Mouse (Mus musculus) midbrain, embryonic 13.5 days (tissue): ENCODE measurements around the gene Clec2e. TPM values are rescaled to one million over a fixed set of nuclear protein-coding genes. Genes with fewer than 3 reads are reported as not detected.
"Not testable (repeated sequence)": the region's sequence is repeated elsewhere in the genome, so short reads cannot be mapped to it uniquely, and the experiment has no call there.

ENCODE experiments used
- ATAC-seq: fragments of 200-750 bp; cut with Nextera tagmentation; 2 replicates; pipeline ENCODE4 v1.8.0; 2017; ENCODE audit warnings: mild to moderate bottlenecking, moderate TSS enrichment, moderate library complexity
- H3K27ac ChIP-seq: fragments of 300-500 bp; sonication (generic); 2 replicates; pipeline ENCODE4 v1.5.1; 2015; ENCODE audit warnings: inconsistent platforms, mild to moderate bottlenecking, moderate library complexity
- H3K27me3 ChIP-seq: fragments of 300-500 bp; sonication (generic); 2 replicates; pipeline ENCODE4 v1.6.1; 2015; ENCODE audit warnings: mild to moderate bottlenecking, inconsistent platforms
- H3K36me3 ChIP-seq: fragments of 300-500 bp; sonication (generic); 2 replicates; pipeline ENCODE4 v1.6.1; 2015; ENCODE audit warnings: mild to moderate bottlenecking, inconsistent platforms
- H3K4me1 ChIP-seq: fragments of 300-500 bp; sonication (generic); replicated peaks from 2 replicates; pipeline ENCODE4 v1.6.1; 2015; ENCODE audit warnings: inconsistent platforms
- H3K4me2 ChIP-seq: fragments of 300-500 bp; sonication (generic); replicated peaks from 2 replicates; pipeline ENCODE4 v1.6.1; 2015; ENCODE audit warnings: moderate library complexity, mild to moderate bottlenecking, inconsistent platforms
- H3K4me3 ChIP-seq: fragments of 300-500 bp; sonication (generic); replicated peaks from 2 replicates; pipeline ENCODE4 v1.5.1; 2015; ENCODE audit warnings: mild to moderate bottlenecking, inconsistent platforms
- H3K9ac ChIP-seq: fragments of 300-500 bp; sonication (generic); replicated peaks from 2 replicates; pipeline ENCODE4 v1.6.1; 2015; ENCODE audit warnings: mild to moderate bottlenecking, inconsistent platforms
- H3K9me3 ChIP-seq: fragments of 300-500 bp; sonication (generic); 2 replicates; pipeline ENCODE4 v1.6.1; 2016; ENCODE audit warnings: mild to moderate bottlenecking, inconsistent platforms
- WGBS: fragments of 180-500 bp; shearing (Covaris S2); methylation state at CpG from one replicate; pipeline ENCODE4 v1.1.7; 2015; 5-methylcytosine and 5-hydroxymethylcytosine counted together
- polyA plus RNA-seq: library from polyadenylated mRNA; unstranded; fragments of >200 nt; fragmentation: Nextera tagmentation; extraction: Ambion mirVana; gene quantifications from 2 replicates; pipeline ENCODE4 v1.2.1, GENCODE M21; 2015

Gene Clec2e
- polyA plus RNA-seq = not detected in 2 replicates

- not testable (repeated sequence) for H3K9ac ChIP-seq, ATAC-seq
- WGBS = 76% methylated on average over 1 of the region's 1 CpGs
Measured at GRCm38 (mm10) chr6:129100794-129101193, at the start of gene Clec2e. Gene Clec2e (minus strand): TSS chr6:129100913.

DNA sequence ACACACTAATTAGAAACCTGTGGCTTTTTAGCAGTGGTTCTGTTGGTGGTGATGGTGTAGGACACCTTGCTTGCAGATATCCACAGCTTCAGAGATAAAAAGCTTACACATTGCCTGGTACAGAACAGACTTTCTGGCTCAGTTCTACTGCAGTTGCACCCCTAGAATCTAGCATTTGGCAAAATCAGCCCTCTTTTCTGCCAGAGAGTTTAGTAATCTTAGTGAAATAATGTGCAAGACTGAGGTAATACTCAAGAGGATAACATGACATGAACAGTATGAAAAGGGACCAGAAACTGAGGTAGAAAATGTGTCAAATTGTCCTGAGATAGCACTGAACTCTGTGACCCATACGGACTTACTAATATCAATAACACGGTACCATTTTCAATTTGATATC is 46.1 kb upstream of the Clec2e start:
- no peak for ATAC-seq
- Histone ChIP-seq H3K27me3 (no peaks in the 10 kb centered on the region), H3K9me3 (no peaks in the 10 kb centered on the region), H3K4me3 (no peak overlapping the region), H3K36me3 (no peaks in the 10 kb centered on the region), H3K4me1 (no peaks in the 10 kb centered on the region), H3K9ac (no peak overlapping the region), H3K4me2 (no peak overlapping the region), H3K27ac (no peak overlapping the region)
- 97% methylated on average over 2 of the region's 2 CpGs for WGBS

More at GRCm38 (mm10) chr6:129100794-129101193, at the start of gene Clec2e:
- H3K27me3 ChIP-seq, H3K4me2 ChIP-seq, H3K27ac ChIP-seq, H3K9me3 ChIP-seq, H3K4me1 ChIP-seq, H3K4me3 ChIP-seq, H3K36me3 ChIP-seq: not testable (repeated sequence)

DNA sequence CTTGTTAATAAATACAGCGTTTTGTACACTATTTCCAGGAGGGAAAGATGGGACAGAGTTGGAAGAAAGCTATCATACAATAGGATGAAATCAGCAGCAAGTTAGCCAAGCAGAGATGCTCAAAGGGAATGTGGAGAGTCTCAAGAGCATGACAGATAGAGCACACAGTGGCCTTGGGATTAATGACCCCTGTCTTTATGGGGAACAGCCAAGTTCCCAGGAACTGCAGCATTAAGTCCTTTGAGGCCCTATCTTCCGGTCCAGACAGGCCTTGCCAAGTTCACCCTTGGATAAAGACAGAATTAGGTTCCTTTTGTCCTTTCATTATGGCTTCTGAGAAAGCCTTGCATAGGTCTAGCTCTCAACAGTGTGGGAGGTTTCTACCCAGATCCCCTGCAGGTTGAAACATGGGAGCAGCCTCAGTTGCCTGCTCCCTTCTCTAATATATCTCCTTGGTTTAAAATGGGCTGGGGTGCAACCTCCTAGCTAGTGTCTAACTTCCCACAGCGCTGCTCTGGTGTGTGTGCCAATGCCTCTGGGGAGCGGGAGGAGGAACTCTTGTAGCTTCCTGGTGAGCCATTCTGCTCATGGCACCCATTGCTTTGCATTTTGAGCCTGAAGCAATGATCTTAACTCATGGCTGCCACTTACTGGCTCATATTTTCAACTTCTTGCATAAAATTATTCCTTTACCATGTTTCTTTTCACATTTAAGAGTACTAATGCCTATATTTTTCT is 32.1 kb upstream of the Clec2e start:
- no peak overlapping the region for H3K4me3 ChIP-seq
- ATAC-seq = no peak
- no peak overlapping the region for H3K27ac ChIP-seq
- no peaks in the 10 kb centered on the region for H3K36me3 ChIP-seq
- no peaks in the 10 kb centered on the region for H3K4me1 ChIP-seq
- WGBS = 82% methylated on average over 4 of the region's 4 CpGs
- no peaks in the 10 kb centered on the region for H3K27me3 ChIP-seq
- H3K9me3 ChIP-seq = no peaks in the 10 kb centered on the region
- no peak overlapping the region for H3K4me2 ChIP-seq
- no peak overlapping the region for H3K9ac ChIP-seq

GRCm38 (mm10) chr6:129126861-129127260 is 26.1 kb upstream of the Clec2e start:
- H3K27me3 ChIP-seq = no peaks in the 10 kb centered on the region
- H3K4me1 ChIP-seq = no peaks in the 10 kb centered on the region
- no peaks in the 10 kb centered on the region for H3K9me3 ChIP-seq

GRCm38 (mm10) chr6:129124531-129124930 is 23.8 kb upstream of the Clec2e start:
- H3K36me3 ChIP-seq, H3K9me3 ChIP-seq, H3K4me1 ChIP-seq, ATAC-seq, H3K4me2 ChIP-seq, H3K4me3 ChIP-seq, H3K27ac ChIP-seq, H3K9ac ChIP-seq, H3K27me3 ChIP-seq: not testable (repeated sequence)

More at GRCm38 (mm10) chr6:129126861-129127260, 26.1 kb upstream of the Clec2e start:
- no peak for ATAC-seq
- H3K27ac ChIP-seq = no peak overlapping the region
- no peak overlapping the region for H3K9ac ChIP-seq
- H3K4me2 ChIP-seq = no peak overlapping the region
- H3K36me3 ChIP-seq = no peaks in the 10 kb centered on the region
- H3K4me3 ChIP-seq = no peak overlapping the region

- Histone ChIP-seq H3K4me3 (no peak overlapping the region), H3K9ac (no peak overlapping the region), H3K27me3 (no peaks in the 10 kb centered on the region), H3K9me3 (no peaks in the 10 kb centered on the region), H3K4me1 (no peaks in the 10 kb centered on the region), H3K27ac (no peak overlapping the region), H3K36me3 (no peaks in the 10 kb centered on the region), H3K4me2 (no peak overlapping the region)
- WGBS = 91% methylated on average over 3 of the region's 3 CpGs
- no peak for ATAC-seq
Measured at GRCm38 (mm10) chr6:129116223-129116622, 15.5 kb upstream of the Clec2e start.

DNA sequence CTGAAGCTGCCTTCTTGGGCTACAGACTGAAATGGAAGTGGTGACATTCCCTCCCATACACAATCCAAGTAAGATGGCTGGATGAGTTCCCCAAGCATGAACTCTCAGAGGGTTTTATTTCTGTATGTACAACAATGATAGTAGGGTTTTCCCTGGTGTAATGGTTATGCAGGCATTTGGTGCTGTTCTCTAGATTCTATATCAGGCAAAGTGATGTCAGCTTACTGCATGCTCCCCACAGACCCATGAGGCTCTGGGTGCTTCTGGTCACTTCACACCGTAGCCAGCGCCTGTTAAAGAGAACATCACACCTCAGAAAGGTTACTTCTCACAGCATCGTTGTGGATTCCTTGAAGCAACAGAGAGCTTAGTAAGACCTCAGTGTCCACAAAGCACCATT is 13.5 kb upstream of the Clec2e start:
- 95% methylated on average over 3 of the region's 3 CpGs for WGBS
- H3K36me3 ChIP-seq, H3K9me3 ChIP-seq, H3K4me1 ChIP-seq, H3K4me2 ChIP-seq, H3K27ac ChIP-seq, H3K27me3 ChIP-seq, ATAC-seq, H3K4me3 ChIP-seq, H3K9ac ChIP-seq: not testable (repeated sequence)

DNA sequence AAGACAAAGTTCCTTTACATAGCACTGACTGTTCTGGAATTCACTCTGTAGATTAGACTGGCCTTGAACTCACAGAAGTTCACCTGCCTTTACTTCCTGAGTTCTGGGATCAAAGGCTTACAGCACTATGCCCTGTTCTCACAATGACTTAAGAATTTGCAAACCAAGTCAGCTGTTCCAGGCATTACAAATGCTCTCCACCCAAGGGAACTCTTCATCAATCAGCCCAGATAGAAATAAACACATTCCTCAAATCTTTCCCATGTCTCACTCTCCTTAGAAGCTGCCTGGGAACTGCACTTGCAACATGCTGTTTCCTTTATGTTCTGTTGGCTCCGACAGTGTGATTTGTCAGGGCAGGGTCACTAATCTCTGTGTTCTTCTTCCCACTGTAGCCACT is 13.1 kb upstream of the Clec2e start:
- Histone ChIP-seq H3K9me3 (no peaks in the 10 kb centered on the region), H3K36me3 (no peaks in the 10 kb centered on the region), H3K4me1 (no peaks in the 10 kb centered on the region), H3K27me3 (no peaks in the 10 kb centered on the region), H3K9ac (no peak overlapping the region), H3K27ac (no peak overlapping the region), H3K4me2 (no peak overlapping the region), H3K4me3 (no peak overlapping the region)
- WGBS = 48% methylated on average over 1 of the region's 1 CpGs
- ATAC-seq = no peak

- H3K4me2 ChIP-seq = no peak overlapping the region
- WGBS = 81% methylated on average over 1 of the region's 1 CpGs
- H3K4me1 ChIP-seq = no peaks in the 10 kb centered on the region
- no peak overlapping the region for H3K27ac ChIP-seq
- no peak overlapping the region for H3K9ac ChIP-seq
- no peaks in the 10 kb centered on the region for H3K36me3 ChIP-seq
- no peaks in the 10 kb centered on the region for H3K9me3 ChIP-seq
- no peak overlapping the region for H3K4me3 ChIP-seq
- no peaks in the 10 kb centered on the region for H3K27me3 ChIP-seq
- ATAC-seq = no peak
Measured at GRCm38 (mm10) chr6:129113030-129113673, 12.4 kb upstream of the Clec2e start.

DNA sequence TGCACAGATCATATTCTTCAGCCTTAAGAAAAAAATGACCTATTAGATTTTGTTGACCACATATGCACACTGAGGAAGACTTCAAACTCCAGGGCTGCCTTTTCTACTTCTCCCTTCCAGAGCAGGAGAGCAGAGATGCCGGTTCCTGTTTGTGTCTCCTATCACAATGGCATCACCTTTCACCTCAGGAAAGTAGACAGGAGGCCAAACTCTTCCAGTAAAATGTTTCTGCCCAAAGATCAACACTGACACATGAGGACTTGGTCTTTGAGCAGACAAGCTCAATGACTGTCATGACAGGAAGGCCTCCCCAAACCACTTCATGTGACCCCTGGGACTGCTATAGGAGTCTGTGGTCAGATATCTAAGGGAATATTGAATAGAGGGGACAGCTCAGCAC is 11.8 kb upstream of the Clec2e start:
- ATAC-seq = no peak
- no peaks in the 10 kb centered on the region for H3K36me3 ChIP-seq
- 93% methylated on average over 1 of the region's 1 CpGs for WGBS

GRCm38 (mm10) chr6:129107916-129108315 is 7.2 kb upstream of the Clec2e start:
- no peaks in the 10 kb centered on the region for H3K9me3 ChIP-seq
- H3K4me3 ChIP-seq = no peak overlapping the region
- H3K27ac ChIP-seq = no peak overlapping the region
- no peak overlapping the region for H3K4me2 ChIP-seq
- no peaks in the 10 kb centered on the region for H3K27me3 ChIP-seq
- no peak overlapping the region for H3K9ac ChIP-seq
- H3K4me1 ChIP-seq = no peaks in the 10 kb centered on the region
- ATAC-seq = no peak
- no peaks in the 10 kb centered on the region for H3K36me3 ChIP-seq

More for the DNA sequence above, 11.8 kb upstream of the Clec2e start:
- Histone ChIP-seq H3K4me3 (no peak overlapping the region), H3K27ac (no peak overlapping the region), H3K4me1 (no peaks in the 10 kb centered on the region), H3K9ac (no peak overlapping the region), H3K4me2 (no peak overlapping the region), H3K9me3 (no peaks in the 10 kb centered on the region), H3K27me3 (no peaks in the 10 kb centered on the region)

- H3K27me3 ChIP-seq = no peaks in the 10 kb centered on the region
- ATAC-seq = no peak
- no peaks in the 10 kb centered on the region for H3K9me3 ChIP-seq
- H3K4me3 ChIP-seq = no peak overlapping the region
- no peak overlapping the region for H3K9ac ChIP-seq
- H3K4me2 ChIP-seq = no peak overlapping the region
- no peak overlapping the region for H3K27ac ChIP-seq
- no peaks in the 10 kb centered on the region for H3K4me1 ChIP-seq
- WGBS = 86% methylated on average over 4 of the region's 4 CpGs
- H3K36me3 ChIP-seq = no peaks in the 10 kb centered on the region
Measured at GRCm38 (mm10) chr6:129102858-129103555, 2.3 kb upstream of the Clec2e start.
